Mouse (Mus musculus): ENCODE measurements at regions not wholly inside any gene's neighbourhood (a gene's known extent, or its start where the extent isn't known, plus 50 kb on each side); places are given as distances from the start of the nearest gene placed in this dataset.

DNA sequence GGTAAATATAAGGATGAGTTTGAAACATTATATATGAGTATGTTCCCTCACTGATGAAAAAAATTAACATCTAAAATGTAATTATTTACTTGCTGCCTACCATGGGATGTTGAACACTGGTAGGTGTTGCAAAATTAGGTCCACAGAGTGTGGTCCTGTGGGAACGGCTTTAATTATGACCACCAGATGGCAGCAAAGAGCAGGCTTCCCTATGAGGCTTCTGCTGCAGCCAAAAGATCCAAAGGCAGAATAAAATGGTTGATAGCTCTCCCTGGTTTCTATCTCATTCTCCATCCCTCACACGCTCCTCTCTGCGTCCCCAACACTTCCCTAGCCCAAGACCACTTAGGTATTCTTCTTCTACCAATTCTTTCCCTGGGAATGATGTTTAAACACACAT is 54.6 kb upstream of the Cit start:
- in situ Hi-C loops (cut with MboI; ENCODE audit: unreplicated experiment in 2 of 2), result loop anchor here (5.0 to 10.0 kb wide), 2 partner anchors 1304 to 1307 kb away; no protein-coding TSS in a partner anchor

All from v-Abl transformed pro-B cells (cell line).